ENCODE assay signal across 12 mouse cellular contexts in genomic region chr16:96846113-96846512, GRCm38 (mm10).
DNase-seq lines count a peak whose midpoint lies in the region; ATAC-seq and TF ChIP-seq lines count a peak whose summit lies in the region.
"Had no signal": no experiment of that assay in that cellular context is flagged by ENCODE, and none has a peak within 500 bp of the region (broad histone marks: within the 10 kb centered on the region; RNA-seq: fewer than 3 reads in every experiment).

No protein-coding gene starts in this region.

- H3K4me3 ChIP-seq in midbrain, embryonic 14.5 days (replicated peaks; ENCODE audit: low read depth, low read length) = no peak overlapping the region
- H3K4me3 ChIP-seq in cerebellum, adult 2 months (replicated peaks; ENCODE audit: insufficient read depth, low read depth, low read length) = no peak overlapping the region

- H3K4me2 ChIP-seq in midbrain, embryonic 14.5 days (ENCODE audit: low read length) = no peak overlapping the region

- TF ChIP-seq CTCF in cerebellum, adult 2 months (IDR thresholded peaks at IDR 0.05; ENCODE audit: borderline replicate concordance, insufficient read depth, low read depth, low read length) = no peak

- H3K27ac ChIP-seq in midbrain, embryonic 14.5 days (replicated peaks; ENCODE audit: low read depth, low read length) = peak overlapping the region; percentile 53
- no peak overlapping the region for H3K27ac ChIP-seq in cerebellum, adult 2 months (ENCODE audit: insufficient read depth, low read length)

- no peaks in the 10 kb centered on the region for H3K27me3 ChIP-seq in midbrain, embryonic 14.5 days (ENCODE audit: control insufficient read depth, insufficient read depth, low read length)
- H3K27me3 ChIP-seq in cerebellum, adult 2 months (ENCODE audit: control insufficient read depth, insufficient read depth, low read length) = no peaks in the 10 kb centered on the region

- peak; percentile 51 for DNase-seq in R1 (ENCODE audit: low read depth, low spot score)
- peak; percentile 28 for DNase-seq in brain, embryonic 18.5 days (ENCODE audit: low read depth, low spot score)
- DNase-seq in forelimb bud, embryonic 11.5 days (ENCODE audit: low read depth, low spot score) = peak; percentile 13
- peak; percentile 15 for DNase-seq in midbrain, embryonic 14.5 days
- DNase-seq in cerebellum, adult 2 months = no peak
- no peak for DNase-seq in right cerebral cortex, postnatal 36 days (ENCODE audit: low spot score in 2 of 2)
- no peak for DNase-seq in left cerebral cortex, postnatal 36 days (ENCODE audit: low spot score in 2 of 2)
- DNase-seq: adrenal gland, postnatal 36 days; kidney, postnatal 36 days; liver; thymus, postnatal 25 days had no signal

- TF ChIP-seq POLR2A in cerebellum, adult 2 months (IDR thresholded peaks at IDR 0.05; ENCODE audit: borderline replicate concordance, insufficient read depth, low read length) = no peak

- WGBS in midbrain, embryonic 14.5 days = 49% methylated on average over 3 of the region's 3 CpGs
- WGBS in cerebellum, adult 2 months = 96% methylated on average over 3 of the region's 3 CpGs

- ATAC-seq in midbrain, embryonic 14.5 days (ENCODE audit: low FRiP score, low TSS enrichment) = no peak; the same call in 1 of the 2 replicates
- ATAC-seq in megakaryocyte progenitor cell, adult 5-6 weeks (replicated peaks; ENCODE audit: poor library complexity) = no peak

- H3K4me1 ChIP-seq in midbrain, embryonic 14.5 days (ENCODE audit: control insufficient read depth, insufficient read depth, low read length) = peaks cover 25% of the 10 kb centered on the region; the same call in 1 of the 2 replicates
- H3K4me1 ChIP-seq in cerebellum, adult 2 months (ENCODE audit: control insufficient read depth, insufficient read depth, low read length) = no peaks in the 10 kb centered on the region; the same call in 1 of the 2 replicates

- H3K9me3 ChIP-seq in midbrain, embryonic 14.5 days (ENCODE audit: control insufficient read depth, low read length) = no peaks in the 10 kb centered on the region

- intact Hi-C loops in left cerebral cortex, postnatal 36 days (cut with DNase I) = no loop called here

- no peaks in the 10 kb centered on the region for H3K36me3 ChIP-seq in midbrain, embryonic 14.5 days (ENCODE audit: control insufficient read depth, insufficient read depth, low read length)

- no peak overlapping the region for H3K9ac ChIP-seq in midbrain, embryonic 14.5 days (replicated peaks; ENCODE audit: low read length)

Comparison
In these comparisons a context has a peak if more than half of its experiments do, and no peak if none do; other contexts are left out.
1. DNase-seq: peak in R1 (single experiment), brain, embryonic 18.5 days (single experiment), forelimb bud, embryonic 11.5 days (single experiment) and midbrain, embryonic 14.5 days (single experiment); none in cerebellum, adult 2 months (0 of 2), right cerebral cortex, postnatal 36 days (0 of 2) and left cerebral cortex, postnatal 36 days (0 of 2).